Mouse (Mus musculus): ENCODE measurements at regions not wholly inside any gene's neighbourhood (a gene's known extent, or its start where the extent isn't known, plus 50 kb on each side); places are given as distances from the start of the nearest gene placed in this dataset.

GRCm38 (mm10) chr3:149367888-149368287 lies 377.5 kb upstream of the Adgrl2 start:
- no peak for DNase-seq (ENCODE audit: low read depth, low spot score)

- DNase-seq (ENCODE audit: low read depth, low spot score): no peak
Observed at GRCm38 (mm10) chr3:149360164-149360563, 369.8 kb upstream of the Adgrl2 start.

GRCm38 (mm10) chr3:149358570-149359193 lies 368.3 kb upstream of the Adgrl2 start:
- DNase-seq (ENCODE audit: low read depth, low spot score): no peak

GRCm38 (mm10) chr3:149357903-149358569 lies 367.7 kb upstream of the Adgrl2 start:
- no peak for DNase-seq (ENCODE audit: low read depth, low spot score)

- DNase-seq (ENCODE audit: low read depth, low spot score): no peak
Observed at GRCm38 (mm10) chr3:149357121-149357520, 366.8 kb upstream of the Adgrl2 start.

- no peak for DNase-seq (ENCODE audit: low read depth, low spot score)
Observed at GRCm38 (mm10) chr3:149355362-149355761, 365.0 kb upstream of the Adgrl2 start.

GRCm38 (mm10) chr3:149353958-149354357 lies 363.6 kb upstream of the Adgrl2 start:
- no peak for DNase-seq (ENCODE audit: low read depth, low spot score)

GRCm38 (mm10) chr3:149352546-149352945 lies 362.2 kb upstream of the Adgrl2 start:
- no peak for DNase-seq (ENCODE audit: low read depth, low spot score)

- no peak for DNase-seq (ENCODE audit: low read depth, low spot score)
Observed at GRCm38 (mm10) chr3:149349731-149350130, 359.4 kb upstream of the Adgrl2 start.

- peak; percentile 85 for DNase-seq (ENCODE audit: low read depth, low spot score)
Observed at GRCm38 (mm10) chr3:149349211-149349697, 358.9 kb upstream of the Adgrl2 start.

GRCm38 (mm10) chr3:149348459-149348971 lies 358.2 kb upstream of the Adgrl2 start:
- DNase-seq (ENCODE audit: low read depth, low spot score): no peak

GRCm38 (mm10) chr3:149347241-149347992 lies 357.1 kb upstream of the Adgrl2 start:
- DNase-seq (ENCODE audit: low read depth, low spot score): no peak

- DNase-seq (ENCODE audit: low read depth, low spot score): no peak
Observed at GRCm38 (mm10) chr3:149342511-149342910, 352.2 kb upstream of the Adgrl2 start.

- no peak for DNase-seq (ENCODE audit: low read depth, low spot score)
Observed at GRCm38 (mm10) chr3:149339374-149339753, 349.0 kb upstream of the Adgrl2 start.

GRCm38 (mm10) chr3:149338684-149339373 lies 348.5 kb upstream of the Adgrl2 start:
- DNase-seq (ENCODE audit: low read depth, low spot score): no peak

GRCm38 (mm10) chr3:149335259-149335658 lies 344.9 kb upstream of the Adgrl2 start:
- DNase-seq (ENCODE audit: low read depth, low spot score): no peak

- no peak for DNase-seq (ENCODE audit: low read depth, low spot score)
Observed at GRCm38 (mm10) chr3:149333607-149334006, 343.3 kb upstream of the Adgrl2 start.

GRCm38 (mm10) chr3:149333131-149333530 lies 342.8 kb upstream of the Adgrl2 start:
- no peak for DNase-seq (ENCODE audit: low read depth, low spot score)

- no peak for DNase-seq (ENCODE audit: low read depth, low spot score)
Observed at GRCm38 (mm10) chr3:149332105-149332504, 341.8 kb upstream of the Adgrl2 start.

- DNase-seq (ENCODE audit: low read depth, low spot score): no peak
Observed at GRCm38 (mm10) chr3:149331251-149331960, 341.1 kb upstream of the Adgrl2 start.

- no peak for DNase-seq (ENCODE audit: low read depth, low spot score)
Observed at GRCm38 (mm10) chr3:149330716-149331115, 340.4 kb upstream of the Adgrl2 start.

All from A20 (cell line).